Mouse (Mus musculus) central nervous system, embryonic 14 days (tissue): ENCODE data around the gene Cntnap5a. TPM values are rescaled to one million over a fixed set of nuclear protein-coding genes. Genes with fewer than 3 reads are reported as not detected.

Source experiments
- polyA plus RNA-seq: library from polyadenylated mRNA; depleted of rRNA; stranded (reverse); fragments of >200 nt; gene quantifications from 2 replicates; pipeline ENCODE4 v1.2.3, GENCODE M21; 2012; rRNA removed

The Cntnap5a gene
- 2.9 and 3.3 TPM in 2 replicates for polyA plus RNA-seq

DNA sequence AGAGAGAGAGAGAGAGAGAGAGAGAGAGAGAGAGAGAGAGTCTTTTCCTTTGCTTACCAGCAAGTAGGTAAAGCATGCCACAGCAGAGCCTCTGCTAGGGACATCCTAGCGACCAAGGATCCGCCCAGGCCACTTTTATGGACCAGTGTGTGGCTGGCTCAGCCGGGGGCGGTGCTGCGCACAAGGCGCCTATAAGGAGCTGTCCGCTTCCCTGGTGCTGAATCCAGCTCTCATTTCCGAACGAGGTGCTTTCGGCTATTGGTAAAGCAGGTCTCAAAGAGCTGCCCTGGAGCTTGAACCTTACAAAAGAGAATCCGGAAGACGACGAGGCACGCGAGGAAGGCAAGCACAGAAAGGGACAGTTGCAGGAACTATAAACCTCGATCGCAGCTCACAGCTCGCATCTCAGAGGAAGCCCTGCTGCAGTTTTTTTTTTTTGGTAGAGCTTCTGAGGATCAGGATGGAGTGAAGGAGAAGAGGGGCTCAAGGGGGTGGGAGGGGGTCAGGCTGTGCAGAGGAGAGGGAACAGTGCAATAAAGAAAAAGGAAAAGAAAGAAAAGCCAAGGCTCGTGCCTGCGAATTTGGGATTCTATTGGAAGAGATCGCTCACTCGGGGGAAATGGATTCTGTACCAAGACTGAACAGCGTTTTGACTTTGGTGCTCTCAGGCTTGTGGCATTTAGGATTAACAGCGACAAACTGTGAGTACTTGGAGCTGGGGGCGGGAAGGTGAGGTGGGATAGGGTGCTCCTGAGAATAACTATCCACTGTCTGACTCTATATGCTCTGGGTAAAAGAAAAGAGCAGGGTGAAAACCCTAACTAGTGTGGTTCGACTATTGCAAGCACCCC is at the start of gene Cntnap5a:
Gene Cntnap5a (plus strand): TSS at position 239 of the 851 bp plus-strand sequence.

